In genomic region chr9:54705561-54705960, GRCm38 (mm10) we compare ENCODE assay signal across 25 mouse cellular contexts. TPM values are rescaled to one million over a fixed set of nuclear protein-coding genes. Genes with fewer than 3 reads are reported as not detected.
DNase-seq lines count a peak whose midpoint lies in the region; ATAC-seq and TF ChIP-seq lines count a peak whose summit lies in the region.
"Had no signal": no experiment of that assay in that cellular context is flagged by ENCODE, and none has a peak within 500 bp of the region (broad histone marks: within the 10 kb centered on the region; RNA-seq: fewer than 3 reads in every experiment).

No protein-coding gene starts in this region.

- peak overlapping the region; percentile 4 for H3K4me3 ChIP-seq in erythroblast, embryonic 14.5 days (replicated peaks)
- no peak overlapping the region for H3K4me3 ChIP-seq in midbrain, embryonic 14.5 days (replicated peaks; ENCODE audit: low read depth, low read length)
- H3K4me3 ChIP-seq in midbrain, embryonic 11.5 days (ENCODE audit: low read depth, low read length), result no peak overlapping the region
- H3K4me3 ChIP-seq in stomach, postnatal 0 days (ENCODE audit: low read depth, low read length), result no peak overlapping the region
- H3K4me3 ChIP-seq: embryonic facial prominence, embryonic 12.5 days; forebrain, embryonic 10.5 days; forebrain, embryonic 15.5 days; heart, adult 2 months; heart, embryonic 15.5 days; hindbrain, embryonic 13.5 days had no signal

- no peak overlapping the region for H3K4me2 ChIP-seq in midbrain, embryonic 14.5 days (ENCODE audit: low read length)
- no peak overlapping the region for H3K4me2 ChIP-seq in midbrain, embryonic 11.5 days
- H3K4me2 ChIP-seq in stomach, postnatal 0 days (replicated peaks; ENCODE audit: low read depth), result no peak overlapping the region
- H3K4me2 ChIP-seq: embryonic facial prominence, embryonic 12.5 days; forebrain, embryonic 15.5 days; heart, embryonic 11.5 days; heart, embryonic 15.5 days; hindbrain, embryonic 13.5 days had no signal

- no peaks in the 10 kb centered on the region for H3K9me3 ChIP-seq in erythroblast, embryonic 14.5 days (ENCODE audit: control insufficient read depth, low read length)
- no peaks in the 10 kb centered on the region for H3K9me3 ChIP-seq in midbrain, embryonic 14.5 days (ENCODE audit: control insufficient read depth, low read length)
- H3K9me3 ChIP-seq in midbrain, embryonic 11.5 days (ENCODE audit: control insufficient read depth, low read length), result no peaks in the 10 kb centered on the region
- H3K9me3 ChIP-seq in stomach, postnatal 0 days (ENCODE audit: control insufficient read depth, low read length), result no peaks in the 10 kb centered on the region
- H3K9me3 ChIP-seq: embryonic facial prominence, embryonic 12.5 days; forebrain, embryonic 10.5 days; forebrain, embryonic 15.5 days; heart, embryonic 15.5 days; hindbrain, embryonic 13.5 days had no signal

- H3K9ac ChIP-seq in midbrain, embryonic 14.5 days (replicated peaks; ENCODE audit: low read length), result no peak overlapping the region
- no peak overlapping the region for H3K9ac ChIP-seq in midbrain, embryonic 11.5 days (ENCODE audit: low read length)
- H3K9ac ChIP-seq in stomach, postnatal 0 days (ENCODE audit: low read length), result no peak overlapping the region
- H3K9ac ChIP-seq: embryonic facial prominence, embryonic 12.5 days; forebrain, embryonic 15.5 days; heart, embryonic 15.5 days; hindbrain, embryonic 13.5 days had no signal

- H3K36me3 ChIP-seq in erythroblast, embryonic 14.5 days (ENCODE audit: control insufficient read depth), result peaks cover 96% of the 10 kb centered on the region
- H3K36me3 ChIP-seq in midbrain, embryonic 14.5 days (ENCODE audit: control insufficient read depth, insufficient read depth, low read length), result peaks cover 9% of the 10 kb centered on the region; the same call in 1 of the 2 replicates
- no peaks in the 10 kb centered on the region for H3K36me3 ChIP-seq in midbrain, embryonic 11.5 days (ENCODE audit: control insufficient read depth, insufficient read depth, low read length)
- H3K36me3 ChIP-seq in stomach, postnatal 0 days (ENCODE audit: control insufficient read depth, insufficient read depth, low read length), result no peaks in the 10 kb centered on the region
- H3K36me3 ChIP-seq: embryonic facial prominence, embryonic 12.5 days had no signal

- 63% methylated on average over 1 of the region's 1 CpGs for WGBS in midbrain, embryonic 14.5 days
- WGBS in midbrain, embryonic 11.5 days, result 72% methylated on average over 1 of the region's 1 CpGs
- 23% methylated on average over 1 of the region's 1 CpGs for WGBS in stomach, postnatal 0 days

- peaks cover 9% of the 10 kb centered on the region for H3K27me3 ChIP-seq in erythroblast, embryonic 14.5 days (ENCODE audit: control insufficient read depth)
- peaks cover 8% of the 10 kb centered on the region for H3K27me3 ChIP-seq in midbrain, embryonic 14.5 days (ENCODE audit: control insufficient read depth, insufficient read depth, low read length)
- H3K27me3 ChIP-seq in midbrain, embryonic 11.5 days (ENCODE audit: control insufficient read depth, insufficient read depth, low read length), result peaks cover 4% of the 10 kb centered on the region
- H3K27me3 ChIP-seq in stomach, postnatal 0 days (ENCODE audit: control insufficient read depth, insufficient read depth, low read length), result no peaks in the 10 kb centered on the region
- H3K27me3 ChIP-seq: forebrain, embryonic 15.5 days; heart, embryonic 15.5 days; Patski had no signal

- H3K4me1 ChIP-seq in erythroblast, embryonic 14.5 days (ENCODE audit: control insufficient read depth), result peaks cover 77% of the 10 kb centered on the region
- no peaks in the 10 kb centered on the region for H3K4me1 ChIP-seq in midbrain, embryonic 14.5 days (ENCODE audit: control insufficient read depth, insufficient read depth, low read length)
- H3K4me1 ChIP-seq in midbrain, embryonic 11.5 days (ENCODE audit: control insufficient read depth, insufficient read depth, low read length), result no peaks in the 10 kb centered on the region
- H3K4me1 ChIP-seq in stomach, postnatal 0 days (replicated peaks; ENCODE audit: control insufficient read depth, insufficient read depth), result no peaks in the 10 kb centered on the region; the same call in 1 of the 2 replicates
- H3K4me1 ChIP-seq: embryonic facial prominence, embryonic 12.5 days had no signal

- TF ChIP-seq EP300 in stomach, postnatal 0 days (optimal IDR thresholded peaks at IDR 0.05), result no peak

- TF ChIP-seq POLR2A in brain, embryonic 14.5 days (IDR thresholded peaks at IDR 0.05; ENCODE audit: borderline replicate concordance, extremely low read depth, insufficient read depth, insufficient read length, poor library complexity, severe bottlenecking), result no peak

- H3K27ac ChIP-seq in midbrain, embryonic 14.5 days (replicated peaks; ENCODE audit: low read depth, low read length), result no peak overlapping the region
- no peak overlapping the region for H3K27ac ChIP-seq in midbrain, embryonic 11.5 days (ENCODE audit: low read depth, low read length)
- H3K27ac ChIP-seq in stomach, postnatal 0 days (replicated peaks), result no peak overlapping the region
- H3K27ac ChIP-seq: embryonic facial prominence, embryonic 12.5 days; forebrain, embryonic 10.5 days; forebrain, embryonic 15.5 days; heart, adult 2 months; heart, embryonic 15.5 days; hindbrain, embryonic 13.5 days had no signal

- no peak for ATAC-seq in erythroblast, adult 5-6 weeks (replicated peaks; ENCODE audit: low FRiP score, poor library complexity, severe bottlenecking)
- ATAC-seq in midbrain, embryonic 14.5 days (ENCODE audit: low FRiP score, low TSS enrichment), result no peak
- no peak for ATAC-seq in midbrain, embryonic 11.5 days (ENCODE audit: low FRiP score)
- 0 out of 2 replicates have a peak, but pooled peaks have one; percentile 15 for ATAC-seq in megakaryocyte-erythroid progenitor cell, adult 5-6 weeks (replicated peaks; ENCODE audit: low FRiP score, low TSS enrichment, poor library complexity, severe bottlenecking)
- no peak for ATAC-seq in stomach, postnatal 0 days (ENCODE audit: low FRiP score, low TSS enrichment)
- ATAC-seq: activated CD4-positive, CD25-positive, alpha-beta regulatory T cell, adult 4 months; forebrain, embryonic 15.5 days; Patski had no signal

- TF ChIP-seq CTCF in brain, embryonic 14.5 days (IDR thresholded peaks at IDR 0.05; ENCODE audit: borderline replicate concordance, extremely low read depth, insufficient read depth, insufficient read length), result no peak
- TF ChIP-seq CTCF in stomach, postnatal 0 days (IDR thresholded peaks at IDR 0.05; ENCODE audit: low read depth), result no peak

- peak; percentile 13 for DNase-seq in midbrain, embryonic 14.5 days
- no peak for DNase-seq in midbrain, embryonic 11.5 days (ENCODE audit: low spot score, missing footprints)
- DNase-seq in brain, embryonic 14.5 days (ENCODE audit: low read depth), result peak; percentile 30
- no peak for DNase-seq in stomach, postnatal 0 days (ENCODE audit: low spot score)
- DNase-seq: adrenal gland, postnatal 14 days; cerebellum, adult 2 months; cerebellum, postnatal 14 days; embryo, embryonic 11 days; gastrocnemius, postnatal 14 days; heart, adult 2 months; heart, postnatal 14 days had no signal

RNA-seq across cellular contexts. Expression of gene Dnaja4, which starts 6.9 kb away (rescaled TPM):
- 7.7 and 8.4 TPM in 2 replicates for polyA plus RNA-seq in erythroblast, embryonic 14.5 days (2012)
- total RNA-seq in erythroblast, adult 5-6 weeks (2015; ENCODE audit: low replicate concordance), result 82.2 and 100 TPM in 2 replicates
- 142 and 162 TPM in 2 replicates for total RNA-seq in erythroblast, adult 5-6 weeks (2017; ENCODE audit: low replicate concordance)
- polyA plus RNA-seq in midbrain, embryonic 14.5 days (2014; fragmentation: Nextera tagmentation; extraction: Ambion mirVana), result 5.0 TPM in 2 replicates
- 4.0 and 4.7 TPM in 2 replicates for polyA plus RNA-seq in midbrain, embryonic 11.5 days (2014; fragmentation: Nextera tagmentation; extraction: Ambion mirVana)
- polyA plus RNA-seq in brain, embryonic 14.5 days (2012; rRNA removed), result 6.3 and 7.3 TPM in 2 replicates
- 9.2 and 10.4 TPM in 2 replicates for total RNA-seq in megakaryocyte-erythroid progenitor cell, adult 5-6 weeks (2014; fragmentation: Nextera tagmentation)
- total RNA-seq in megakaryocyte-erythroid progenitor cell, adult 5-6 weeks (2017), result 6.1 and 7.4 TPM in 2 replicates
- 5.5 and 6.2 TPM in 2 replicates for polyA plus RNA-seq in stomach, postnatal 0 days (2015; fragmentation: Nextera tagmentation; extraction: Ambion mirVana)

RNA-seq across cellular contexts. Expression of gene Wdr61, which starts 28.8 kb away (rescaled TPM):
- 1.2 and 2.7 TPM in 2 replicates for polyA plus RNA-seq in erythroblast, embryonic 14.5 days (2012)
- total RNA-seq in erythroblast, adult 5-6 weeks (2015; ENCODE audit: low replicate concordance), result 22.8 and 49.2 TPM in 2 replicates
- 18.7 and 22.6 TPM in 2 replicates for total RNA-seq in erythroblast, adult 5-6 weeks (2017; ENCODE audit: low replicate concordance)
- polyA plus RNA-seq in midbrain, embryonic 14.5 days (2014; fragmentation: Nextera tagmentation; extraction: Ambion mirVana), result 111 and 114 TPM in 2 replicates
- 179 and 181 TPM in 2 replicates for polyA plus RNA-seq in midbrain, embryonic 11.5 days (2014; fragmentation: Nextera tagmentation; extraction: Ambion mirVana)
- 65.1 and 90.8 TPM in 2 replicates for polyA plus RNA-seq in brain, embryonic 14.5 days (2012; rRNA removed)
- 94.9 and 125 TPM in 2 replicates for total RNA-seq in megakaryocyte-erythroid progenitor cell, adult 5-6 weeks (2014; fragmentation: Nextera tagmentation)
- 123 and 136 TPM in 2 replicates for total RNA-seq in megakaryocyte-erythroid progenitor cell, adult 5-6 weeks (2017)
- polyA plus RNA-seq in stomach, postnatal 0 days (2015; fragmentation: Nextera tagmentation; extraction: Ambion mirVana), result 129 and 132 TPM in 2 replicates

RNA-seq across cellular contexts. Expression of gene Acsbg1, which starts 43.9 kb away (rescaled TPM):
- polyA plus RNA-seq in erythroblast, embryonic 14.5 days (2012), result not detected in 2 replicates
- total RNA-seq in erythroblast, adult 5-6 weeks (2015; ENCODE audit: low replicate concordance), result not detected in 2 replicates
- not detected in 2 replicates for total RNA-seq in erythroblast, adult 5-6 weeks (2017; ENCODE audit: low replicate concordance)
- polyA plus RNA-seq in midbrain, embryonic 14.5 days (2014; fragmentation: Nextera tagmentation; extraction: Ambion mirVana), result 14.7 and 16.8 TPM in 2 replicates
- 9.9 and 11.0 TPM in 2 replicates for polyA plus RNA-seq in midbrain, embryonic 11.5 days (2014; fragmentation: Nextera tagmentation; extraction: Ambion mirVana)
- polyA plus RNA-seq in brain, embryonic 14.5 days (2012; rRNA removed), result 14.8 and 16.3 TPM in 2 replicates
- total RNA-seq in megakaryocyte-erythroid progenitor cell, adult 5-6 weeks (2014; fragmentation: Nextera tagmentation), result 0.12 TPM in 1 of 2 replicates, not detected in the other
- not detected in 2 replicates for total RNA-seq in megakaryocyte-erythroid progenitor cell, adult 5-6 weeks (2017)
- 57.7 and 68.3 TPM in 2 replicates for polyA plus RNA-seq in stomach, postnatal 0 days (2015; fragmentation: Nextera tagmentation; extraction: Ambion mirVana)
- total RNA-seq: common myeloid progenitor, adult 5-6 weeks; hematopoietic stem cell, adult 5-6 weeks had no signal
- polyA plus RNA-seq: heart, embryonic 15.5 days had no signal

RNA-seq across cellular contexts. Expression of gene Crabp1, which starts 59.0 kb away (rescaled TPM):
- not detected in 2 replicates for polyA plus RNA-seq in erythroblast, embryonic 14.5 days (2012)
- total RNA-seq in erythroblast, adult 5-6 weeks (2015; ENCODE audit: low replicate concordance), result not detected in 2 replicates
- total RNA-seq in erythroblast, adult 5-6 weeks (2017; ENCODE audit: low replicate concordance), result not detected in 2 replicates
- polyA plus RNA-seq in midbrain, embryonic 14.5 days (2014; fragmentation: Nextera tagmentation; extraction: Ambion mirVana), result 34.8 and 35.1 TPM in 2 replicates
- polyA plus RNA-seq in midbrain, embryonic 11.5 days (2014; fragmentation: Nextera tagmentation; extraction: Ambion mirVana), result 1,135 and 1,165 TPM in 2 replicates
- polyA plus RNA-seq in brain, embryonic 14.5 days (2012; rRNA removed), result 112 and 168 TPM in 2 replicates
- not detected in 2 replicates for total RNA-seq in megakaryocyte-erythroid progenitor cell, adult 5-6 weeks (2014; fragmentation: Nextera tagmentation)
- not detected in 2 replicates for total RNA-seq in megakaryocyte-erythroid progenitor cell, adult 5-6 weeks (2017)
- polyA plus RNA-seq in stomach, postnatal 0 days (2015; fragmentation: Nextera tagmentation; extraction: Ambion mirVana), result 2.8 and 4.1 TPM in 2 replicates
- total RNA-seq: common myeloid progenitor, adult 5-6 weeks; heart, adult 2 months; heart, postnatal 14 days; hematopoietic stem cell, adult 5-6 weeks had no signal
- polyA plus RNA-seq: activated CD4-positive, CD25-positive, alpha-beta regulatory T cell, adult 4 months; C2C12; heart, adult 2 months; Patski had no signal

Comparison
In these comparisons a context has a peak if more than half of its experiments do, and no peak if none do; other contexts are left out.
1. DNase-seq: peak in midbrain, embryonic 14.5 days (single experiment) and brain, embryonic 14.5 days (single experiment); none in midbrain, embryonic 11.5 days (single experiment) and stomach, postnatal 0 days (single experiment).
2. RNA of gene Wdr61, which starts 28.8 kb away (polyA plus RNA-seq): 179 to 181 TPM in midbrain, embryonic 11.5 days, 129 to 132 TPM in stomach, postnatal 0 days, 111 to 114 TPM in midbrain, embryonic 14.5 days and 65.1 to 90.8 TPM in brain, embryonic 14.5 days; 1.2 to 2.7 TPM in erythroblast, embryonic 14.5 days; every median in the first group is over 10 times any median in the second.
3. RNA of gene Acsbg1, which starts 43.9 kb away (polyA plus RNA-seq): 57.7 to 68.3 TPM in stomach, postnatal 0 days, 14.8 to 16.3 TPM in brain, embryonic 14.5 days, 14.7 to 16.8 TPM in midbrain, embryonic 14.5 days and 9.9 to 11.0 TPM in midbrain, embryonic 11.5 days; not detected in erythroblast, embryonic 14.5 days; every median in the first group is over 10 times any median in the second.